Mouse (Mus musculus) lung, embryonic 16.5 days (tissue): ENCODE data around the gene Atp6v0d1. TPM values are rescaled to one million over a fixed set of nuclear protein-coding genes. Genes with fewer than 3 reads are reported as not detected.

Source experiments
- ATAC-seq: fragments of 200-750 bp; cut with Nextera tagmentation; 2 replicates; pipeline ENCODE4 v1.8.0; 2017; ENCODE audit warnings: low read depth, mild to moderate bottlenecking, moderate library complexity
- H3K27ac ChIP-seq: fragments of 300-500 bp; sonication (generic); 2 replicates; pipeline ENCODE4 v1.5.1; 2014; ENCODE audit warnings: mild to moderate bottlenecking, control low read depth, low read length
- H3K27me3 ChIP-seq: fragments of 300-500 bp; sonication (generic); 2 replicates; pipeline ENCODE4 v1.6.1; 2014; ENCODE audit warnings: low read depth, low read length, mixed read lengths; ENCODE audit not compliant: control insufficient read depth, insufficient read depth
- H3K36me3 ChIP-seq: fragments of 300-500 bp; sonication (generic); 2 replicates; pipeline ENCODE4 v1.6.1; 2014; ENCODE audit warnings: low read length; ENCODE audit not compliant: control insufficient read depth, insufficient read depth
- H3K4me1 ChIP-seq: fragments of 300-500 bp; sonication (generic); replicated peaks from 2 replicates; pipeline ENCODE4 v1.6.1; 2014; ENCODE audit warnings: low read length, mixed read lengths; ENCODE audit not compliant: control insufficient read depth, insufficient read depth
- H3K4me2 ChIP-seq: fragments of 300-500 bp; sonication (generic); 2 replicates; pipeline ENCODE4 v1.6.1; 2014; ENCODE audit warnings: low read depth, low read length, control low read depth
- H3K4me3 ChIP-seq: fragments of 300-500 bp; sonication (generic); 2 replicates; pipeline ENCODE4 v1.5.1; 2014; ENCODE audit warnings: mild to moderate bottlenecking, low read length, control low read depth
- H3K9ac ChIP-seq: fragments of 300-500 bp; sonication (generic); 2 replicates; pipeline ENCODE4 v1.6.1; 2014; ENCODE audit warnings: low read length, control low read depth
- H3K9me3 ChIP-seq: fragments of 300-500 bp; sonication (generic); 2 replicates; pipeline ENCODE4 v1.6.1; 2016; ENCODE audit warnings: low read length; ENCODE audit not compliant: control insufficient read depth
- WGBS: fragments of 180-500 bp; shearing (Covaris S2); extraction: QIAGEN DNeasy Blood & Tissue Kit; methylation state at CpG from one replicate; pipeline ENCODE4 v1.1.7; 2014; 5-methylcytosine and 5-hydroxymethylcytosine counted together
- microRNA counts: library from miRNA; unstranded; fragments of <30 nt; microRNA quantifications from one replicate; lab custom pipeline; 2016
- microRNA-seq: library from miRNA; unstranded; fragments of <30 nt; microRNA quantifications from one replicate; pipeline ENCODE4, GENCODE M21; 2016
- polyA plus RNA-seq: library from polyadenylated mRNA; unstranded; fragments of >200 nt; fragmentation: Nextera tagmentation; extraction: Ambion mirVana; gene quantifications from 2 replicates; pipeline ENCODE4 v1.2.1, GENCODE M21; 2015

The Atp6v0d1 gene
- polyA plus RNA-seq, 1 experiment from 2014 or later = 87.3 TPM

DNA sequence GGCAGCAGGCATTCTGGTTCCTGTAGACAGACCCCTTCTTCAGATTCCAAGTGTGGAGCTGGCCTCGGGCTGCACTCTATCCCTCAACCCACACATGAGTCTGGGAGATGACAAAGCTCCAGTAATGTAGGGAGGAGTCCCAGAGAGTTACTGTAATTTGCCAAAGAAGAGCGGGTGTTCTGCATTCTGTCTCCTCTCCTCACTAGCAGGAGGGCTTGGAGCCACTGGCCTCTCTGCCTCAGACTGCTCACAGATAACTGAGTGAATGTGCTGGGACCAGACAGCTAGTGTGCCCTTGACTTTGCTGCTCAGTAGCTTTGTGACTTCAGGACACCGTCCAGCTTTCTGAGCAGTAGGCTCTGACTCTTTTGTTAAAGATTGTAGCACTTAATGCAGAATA lies 88.1 kb downstream of the Atp6v0d1 start:
- Histone ChIP-seq H3K27ac (no peak overlapping the region), H3K27me3 (no peaks in the 10 kb centered on the region)
- WGBS = 69% methylated on average over 3 of the region's 3 CpGs

DNA sequence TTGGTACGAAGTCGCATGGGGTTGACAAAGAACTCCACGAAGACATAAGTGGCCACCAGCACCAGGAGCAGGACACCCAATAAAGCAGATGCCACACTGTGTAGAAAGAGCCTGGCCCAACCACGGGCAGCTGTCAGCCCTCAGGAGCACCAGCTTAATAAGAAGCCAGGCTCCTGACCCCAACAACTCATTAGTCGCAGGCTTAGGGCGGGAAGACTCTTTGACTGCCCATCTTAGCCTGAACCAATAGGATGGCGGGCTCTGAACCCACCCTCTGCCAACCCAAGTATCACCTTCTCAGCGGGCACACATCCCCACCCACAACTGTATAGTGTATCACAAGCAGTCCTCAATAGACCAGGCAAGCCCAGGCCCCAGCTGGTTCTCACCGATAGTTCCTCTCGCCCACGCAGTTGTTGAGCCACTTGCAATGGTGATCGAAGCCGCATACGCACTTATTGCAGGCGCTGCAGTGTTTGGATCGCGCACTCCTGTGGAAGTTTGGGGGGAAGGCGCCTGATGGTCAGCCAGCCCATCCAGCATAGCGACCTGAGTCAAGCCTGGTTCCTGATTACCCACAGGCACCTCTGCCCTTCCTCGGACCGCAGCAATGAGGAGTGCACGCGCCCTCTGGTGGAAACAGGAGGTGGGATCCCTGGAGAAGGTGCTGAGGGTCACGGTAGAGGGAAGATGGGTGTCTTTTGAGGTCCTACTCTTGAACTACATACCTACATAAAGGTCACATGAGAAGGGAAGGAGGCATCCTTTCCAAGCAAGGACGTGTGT lies 89.0 kb downstream of the Atp6v0d1 start:
- no peaks in the 10 kb centered on the region for H3K9me3 ChIP-seq
- H3K36me3 ChIP-seq = peaks cover 9% of the 10 kb centered on the region
- peaks cover 31% of the 10 kb centered on the region for H3K4me1 ChIP-seq
- H3K4me3 ChIP-seq = no peak overlapping the region
- H3K9ac ChIP-seq = no peak overlapping the region
- WGBS = 42% methylated on average over 25 of the region's 25 CpGs
- no peak overlapping the region for H3K27ac ChIP-seq
- no peaks in the 10 kb centered on the region; the same call in 1 of the 2 replicates for H3K27me3 ChIP-seq
- ATAC-seq = peak; percentile 11; the same call in 1 of the 2 replicates
- no peak overlapping the region for H3K4me2 ChIP-seq

More for the DNA sequence above, 88.1 kb downstream of the Atp6v0d1 start:
- Histone ChIP-seq H3K36me3 (peaks cover 6% of the 10 kb centered on the region), H3K9me3 (no peaks in the 10 kb centered on the region), H3K4me2 (no peak overlapping the region), H3K4me1 (peaks cover 29% of the 10 kb centered on the region), H3K9ac (no peak overlapping the region), H3K4me3 (no peak overlapping the region)
- no peak for ATAC-seq

DNA sequence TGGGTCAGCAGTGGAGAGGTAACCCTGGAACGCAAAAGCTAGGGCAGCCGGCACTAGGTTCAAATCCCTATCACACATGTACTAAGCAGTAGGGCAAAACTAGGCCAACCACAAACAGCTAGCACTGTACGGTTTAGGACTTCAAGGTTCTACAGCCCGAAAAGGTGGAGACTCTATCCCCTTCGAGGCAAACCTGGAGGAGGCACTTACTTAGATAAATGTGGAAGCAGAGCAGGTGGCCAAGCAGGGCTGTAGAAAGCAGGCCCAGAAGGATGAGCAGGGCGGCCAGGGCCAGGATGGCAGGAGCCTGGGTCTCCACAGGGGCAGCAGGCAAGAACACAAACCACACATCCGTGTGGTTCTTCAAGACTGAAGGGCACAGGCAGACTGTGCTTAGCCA lies 89.7 kb downstream of the Atp6v0d1 start:
- ATAC-seq = no peak
- no peaks in the 10 kb centered on the region; the same call in 1 of the 2 replicates for H3K27me3 ChIP-seq

DNA sequence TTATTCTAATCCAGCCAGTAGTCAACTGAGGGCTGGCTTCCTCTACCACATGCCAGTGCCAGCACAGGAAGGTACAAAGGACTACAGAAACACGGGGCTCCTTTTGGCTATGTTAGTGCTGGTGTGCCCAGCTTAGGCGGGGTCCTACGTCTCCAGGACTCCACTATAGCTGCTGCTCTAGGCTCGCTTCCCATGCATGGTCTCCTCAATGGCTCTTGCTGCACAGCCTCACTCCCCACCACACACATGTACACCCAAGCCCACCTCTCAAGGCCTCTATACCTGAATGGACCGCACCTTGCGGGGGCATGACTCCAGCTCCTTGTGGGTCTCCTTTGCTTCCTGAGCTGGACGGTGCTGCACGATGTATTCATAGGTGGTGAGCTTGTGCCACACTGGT lies 90.1 kb downstream of the Atp6v0d1 start:
- no peak overlapping the region for H3K27ac ChIP-seq
- peaks cover 9% of the 10 kb centered on the region for H3K36me3 ChIP-seq
- no peaks in the 10 kb centered on the region for H3K9me3 ChIP-seq
- no peak overlapping the region for H3K9ac ChIP-seq
- no peak for ATAC-seq
- no peak overlapping the region for H3K4me2 ChIP-seq
- H3K4me1 ChIP-seq = peaks cover 32% of the 10 kb centered on the region
- no peak overlapping the region for H3K4me3 ChIP-seq
- no peaks in the 10 kb centered on the region; the same call in 1 of the 2 replicates for H3K27me3 ChIP-seq
- 92% methylated on average over 8 of the region's 8 CpGs for WGBS

More for the DNA sequence above, 89.7 kb downstream of the Atp6v0d1 start:
- WGBS = 94% methylated on average over 7 of the region's 7 CpGs
- no peak overlapping the region for H3K4me3 ChIP-seq
- no peaks in the 10 kb centered on the region for H3K9me3 ChIP-seq
- H3K4me1 ChIP-seq = peaks cover 32% of the 10 kb centered on the region
- H3K27ac ChIP-seq = no peak overlapping the region
- H3K4me2 ChIP-seq = no peak overlapping the region
- no peak overlapping the region for H3K9ac ChIP-seq
- peaks cover 9% of the 10 kb centered on the region for H3K36me3 ChIP-seq

DNA sequence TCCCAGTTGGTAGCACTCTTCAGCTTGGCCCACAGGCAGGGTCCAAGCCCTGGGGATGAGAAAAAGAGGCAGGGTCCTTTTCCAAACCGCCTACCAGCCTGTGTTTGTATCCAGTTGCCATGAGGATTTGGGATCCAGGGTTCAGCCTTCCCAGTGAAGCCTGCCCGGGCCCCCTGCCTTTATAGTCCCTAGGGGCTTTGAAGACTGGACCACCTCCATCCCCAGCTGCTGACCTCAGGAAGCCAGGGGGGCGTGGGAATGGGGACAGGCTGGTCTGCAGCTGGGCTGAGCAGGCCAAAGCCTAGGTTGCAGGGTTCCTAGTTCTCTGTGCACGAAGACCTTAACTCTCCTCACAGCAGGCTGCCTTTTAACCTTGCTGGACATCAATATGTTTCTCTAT lies 90.6 kb downstream of the Atp6v0d1 start:
- Histone ChIP-seq H3K4me3 (no peak overlapping the region), H3K27me3 (no peaks in the 10 kb centered on the region; the same call in 1 of the 2 replicates), H3K4me1 (peaks cover 37% of the 10 kb centered on the region), H3K9ac (peak overlapping the region; percentile 52; the same call in 1 of the 2 replicates), H3K4me2 (no peak overlapping the region), H3K9me3 (no peaks in the 10 kb centered on the region), H3K27ac (peak overlapping the region; percentile 75), H3K36me3 (peaks cover 9% of the 10 kb centered on the region)
- no peak for ATAC-seq
- 68% methylated on average over 4 of the region's 4 CpGs for WGBS

DNA sequence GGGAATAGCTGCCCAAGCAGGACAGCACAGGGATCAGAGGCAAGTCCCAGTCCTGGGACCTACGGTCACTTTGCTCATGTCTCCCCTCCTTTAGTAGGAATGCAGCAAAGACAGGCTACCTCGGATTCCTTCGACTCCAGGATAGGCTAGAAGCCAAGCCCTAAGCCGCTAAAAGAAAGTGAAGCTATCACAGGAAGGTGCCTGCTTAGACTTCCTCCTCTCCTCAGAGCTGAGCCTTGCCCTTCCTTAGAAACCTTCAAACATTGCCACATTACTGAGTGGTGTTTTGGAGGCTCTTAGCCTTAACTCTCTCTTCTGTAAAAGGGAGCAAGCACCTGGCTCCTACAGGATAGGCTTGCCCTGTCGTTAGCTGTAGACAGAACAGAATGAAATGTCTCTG lies 91.2 kb downstream of the Atp6v0d1 start:
- H3K4me2 ChIP-seq = 0 out of 2 replicates have a peak overlapping the region, but pooled peaks have one; percentile 17
- H3K27ac ChIP-seq = peak overlapping the region; percentile 75
- ATAC-seq = no peak
- no peak overlapping the region for H3K4me3 ChIP-seq
- no peaks in the 10 kb centered on the region for H3K9me3 ChIP-seq
- 25% methylated on average over 5 of the region's 5 CpGs for WGBS
- H3K4me1 ChIP-seq = peaks cover 43% of the 10 kb centered on the region
- peaks cover 9% of the 10 kb centered on the region for H3K36me3 ChIP-seq
- H3K9ac ChIP-seq = peak overlapping the region; percentile 52
- no peaks in the 10 kb centered on the region; the same call in 1 of the 2 replicates for H3K27me3 ChIP-seq

MicroRNAs within 50 kb of the gene (microRNA counts, 519-probe panel; counts per million panel counts)
- 2,732 counts per million, percentile 49 among the panel's probes with 10 or more counts for microRNA mmu-miR-1966 (lab: Ali Mortazavi, UCI)

Small RNAs within 50 kb of the gene (microRNA-seq; reads per million reads assigned to microRNA genes)
- gene Mir1966 = 1.4 reads per million

Other genes starting within 250 kb of the Atp6v0d1 start
- gene Lrrc29, start 239.8 kb downstream of the Atp6v0d1 start, polyA plus RNA-seq = 2.1 and 2.6 TPM in 2 replicates
- gene Tmem208, start 239.7 kb downstream of the Atp6v0d1 start, polyA plus RNA-seq = 115 and 125 TPM in 2 replicates
- 12.7 and 15.8 TPM in 2 replicates for gene Fhod1, start 218.1 kb downstream of the Atp6v0d1 start, polyA plus RNA-seq
- 5.5 and 6.3 TPM in 2 replicates for gene Slc9a5, start 217.2 kb downstream of the Atp6v0d1 start, polyA plus RNA-seq
- gene Plekhg4, start 192.8 kb downstream of the Atp6v0d1 start, polyA plus RNA-seq = 1.1 and 1.5 TPM in 2 replicates
- gene Kctd19, start 152.5 kb downstream of the Atp6v0d1 start, polyA plus RNA-seq = 0.13 and 0.36 TPM in 2 replicates
- gene Lrrc36, start 152.5 kb downstream of the Atp6v0d1 start, polyA plus RNA-seq = 1.5 and 1.6 TPM in 2 replicates
- gene Tppp3, start 94.5 kb downstream of the Atp6v0d1 start, polyA plus RNA-seq = 83.3 and 110 TPM in 2 replicates
- 48.3 and 48.4 TPM in 2 replicates for gene Zdhhc1, start 69.1 kb downstream of the Atp6v0d1 start, polyA plus RNA-seq
- 1.6 and 2.2 TPM in 2 replicates for gene Hsd11b2, start 47.3 kb downstream of the Atp6v0d1 start, polyA plus RNA-seq
- 33.1 and 36.8 TPM in 2 replicates for gene Ripor1, start 39.2 kb upstream of the Atp6v0d1 start, polyA plus RNA-seq
- gene Ctcf, start 70.5 kb upstream of the Atp6v0d1 start, polyA plus RNA-seq = 112 and 116 TPM in 2 replicates
- 0.60 TPM in 1 of 2 replicates, not detected in the other for gene Agrp, start 71.3 kb upstream of the Atp6v0d1 start, polyA plus RNA-seq
- gene Carmil2, start 120.2 kb upstream of the Atp6v0d1 start, polyA plus RNA-seq = 0.58 and 0.79 TPM in 2 replicates
- gene Acd, start 135.1 kb upstream of the Atp6v0d1 start, polyA plus RNA-seq = 69.1 and 71.3 TPM in 2 replicates
- gene Pard6a, start 135.1 kb upstream of the Atp6v0d1 start, polyA plus RNA-seq = 15.2 and 17.6 TPM in 2 replicates
- 0.19 TPM in 1 of 2 replicates, not detected in the other for gene 4933405L10Rik, start 141.6 kb upstream of the Atp6v0d1 start, polyA plus RNA-seq
- gene Enkd1, start 142.2 kb upstream of the Atp6v0d1 start, polyA plus RNA-seq = 23.0 and 27.0 TPM in 2 replicates
- gene Gfod2, start 192.6 kb upstream of the Atp6v0d1 start, polyA plus RNA-seq = 22.4 and 25.3 TPM in 2 replicates